Mouse (Mus musculus) ES-E14 (cell line): ENCODE data around the gene Msmb.

ENCODE experiments used
- CHD2 ChIP-seq: IDR thresholded peaks from 2 replicates; pipeline ENCODE4 v1.6.1; 2014; ENCODE audit warnings: mild to moderate bottlenecking, low read depth, low read length, inconsistent platforms
- HCFC1 ChIP-seq: IDR thresholded peaks from 2 replicates; pipeline ENCODE4 v1.6.1; 2012; ENCODE audit warnings: low read length, inconsistent platforms, borderline replicate concordance; ENCODE audit not compliant: insufficient read depth
- MAFK ChIP-seq: IDR thresholded peaks from 2 replicates; pipeline ENCODE4 v1.6.1; 2014; ENCODE audit warnings: mild to moderate bottlenecking, low read depth, low read length, inconsistent platforms; ENCODE audit not compliant: insufficient read depth
- ZNF384 ChIP-seq: IDR thresholded peaks from 2 replicates; pipeline ENCODE4 v1.6.1; 2012; ENCODE audit warnings: low read depth, low read length, inconsistent platforms

- TF ChIP-seq ZNF384: no peak
- TF ChIP-seq MAFK: no peak
- no peak for TF ChIP-seq CHD2
- TF ChIP-seq HCFC1: no peak
Observed at GRCm38 (mm10) chr14:32162231-32162630, 20.4 kb downstream of the Msmb start.
